Mouse (Mus musculus) testis, postnatal 14 days (tissue): Measurements from ENCODE around the gene Gas8.
A peak's percentile ranks its signal among the peaks of the same experiment; 100 is the strongest.
"Not testable (repeated sequence)": the region's sequence is repeated elsewhere in the genome, so short reads cannot be mapped to it uniquely, and the experiment has no call there.

Experiments used
- DNase-seq: peaks from one replicate; pipeline ENCODE4 v3.0.0; 2021; ENCODE audit warnings: low spot score

The Gas8 gene

DNA sequence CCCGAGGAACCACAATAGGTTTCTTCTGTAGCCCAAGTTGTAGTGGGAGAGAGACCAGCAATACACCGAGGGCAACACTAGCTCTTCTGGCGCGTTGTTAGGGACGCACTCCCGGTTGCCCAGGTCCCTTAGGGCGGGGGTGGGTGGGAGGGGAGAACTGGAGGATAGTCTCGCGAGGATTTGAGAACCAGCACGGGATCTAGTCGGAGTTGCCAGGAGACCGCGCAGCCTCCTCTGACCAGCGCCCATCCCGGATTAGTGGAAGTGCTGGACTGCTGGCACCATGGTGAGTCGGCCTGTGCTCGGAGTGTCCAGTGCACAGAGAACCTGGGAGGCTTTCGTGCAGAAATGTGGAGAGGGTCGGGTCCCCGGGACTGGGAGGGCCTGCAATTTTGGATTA is at the start of gene Gas8:
Gene Gas8, plus strand, starts transcription at position 168 of the 400 bp plus-strand sequence.
- DNase-seq = peak; percentile 87

DNA sequence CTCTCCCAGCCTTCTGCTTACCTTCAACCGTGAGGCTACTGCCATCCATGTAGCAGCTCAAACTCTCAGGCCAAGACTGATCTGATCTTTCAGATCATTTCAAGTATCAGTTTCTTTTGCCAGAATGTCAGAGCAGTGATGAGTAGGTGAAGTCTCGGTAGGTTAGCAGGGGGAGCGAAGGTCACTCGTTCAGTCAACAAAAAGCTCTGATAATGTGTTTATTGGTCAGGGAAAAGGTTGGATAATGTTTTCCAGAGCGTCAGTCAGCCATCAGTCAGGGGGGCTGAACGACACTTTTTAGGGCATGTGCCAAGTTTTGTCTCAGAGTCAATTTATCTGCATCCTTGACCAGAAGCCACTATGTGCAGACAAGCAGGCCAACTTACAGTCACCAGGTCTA is 45.6 kb upstream of the Gas8 start:
- not testable (repeated sequence) for DNase-seq

DNA sequence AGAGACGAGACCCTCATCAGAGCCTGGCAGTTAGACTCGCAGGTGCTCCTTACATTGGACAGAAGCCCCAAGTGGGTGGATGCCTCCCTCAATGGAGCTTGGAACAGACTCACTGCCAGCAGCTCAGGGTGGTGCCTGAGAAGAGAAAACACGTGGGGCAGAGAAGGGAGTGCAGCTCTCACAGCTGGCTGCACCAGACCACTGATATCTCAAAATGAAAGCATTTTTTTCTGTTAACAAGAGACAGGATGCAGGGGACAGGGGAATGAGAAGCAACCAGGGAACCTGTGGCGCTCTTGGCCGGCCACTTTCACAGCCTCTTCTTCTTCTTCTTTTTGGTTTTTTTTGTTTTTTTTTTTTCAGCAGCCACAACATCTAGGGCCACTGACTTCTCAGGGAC is 44.1 kb upstream of the Gas8 start:
- DNase-seq = not testable (repeated sequence)

DNA sequence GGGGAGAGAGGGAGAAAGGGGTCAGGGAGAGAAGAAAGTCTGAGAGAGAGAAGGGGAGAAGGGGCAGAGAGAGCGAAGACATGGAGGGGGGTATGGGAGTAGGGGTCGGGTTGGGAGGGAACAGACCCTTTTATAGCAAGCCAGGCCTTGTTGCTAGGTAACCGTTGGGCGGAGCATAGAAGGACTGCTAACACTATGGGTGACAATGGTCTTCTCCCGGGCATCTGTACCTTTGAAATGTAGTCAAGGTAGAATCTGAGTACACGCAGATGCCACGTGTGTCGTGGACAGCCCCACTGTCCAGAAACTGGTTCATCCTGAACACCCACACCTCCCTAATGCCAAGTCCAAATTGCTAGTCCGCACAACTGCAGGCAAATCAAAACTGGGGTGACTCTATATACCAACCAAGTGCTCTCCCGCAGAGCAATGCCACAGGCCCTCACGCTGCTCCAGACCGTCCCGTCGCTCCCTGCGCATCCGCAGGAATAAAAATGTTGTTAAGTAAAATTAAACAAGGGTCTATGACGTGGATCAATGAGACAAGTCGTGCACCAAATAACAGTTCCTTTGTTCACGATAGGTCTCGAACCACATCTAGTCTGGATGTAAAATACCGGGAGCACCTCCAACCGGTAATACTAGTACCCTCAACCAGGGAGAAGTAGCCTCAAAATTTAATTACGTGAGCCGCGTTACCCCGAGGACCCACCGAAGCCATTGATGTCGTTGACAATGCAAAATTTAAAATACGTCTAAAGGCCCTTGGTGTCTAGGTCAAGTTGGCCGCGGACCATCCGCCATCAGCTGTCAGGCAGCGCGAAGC is 41.5 kb upstream of the Gas8 start:
- no peak for DNase-seq

DNA sequence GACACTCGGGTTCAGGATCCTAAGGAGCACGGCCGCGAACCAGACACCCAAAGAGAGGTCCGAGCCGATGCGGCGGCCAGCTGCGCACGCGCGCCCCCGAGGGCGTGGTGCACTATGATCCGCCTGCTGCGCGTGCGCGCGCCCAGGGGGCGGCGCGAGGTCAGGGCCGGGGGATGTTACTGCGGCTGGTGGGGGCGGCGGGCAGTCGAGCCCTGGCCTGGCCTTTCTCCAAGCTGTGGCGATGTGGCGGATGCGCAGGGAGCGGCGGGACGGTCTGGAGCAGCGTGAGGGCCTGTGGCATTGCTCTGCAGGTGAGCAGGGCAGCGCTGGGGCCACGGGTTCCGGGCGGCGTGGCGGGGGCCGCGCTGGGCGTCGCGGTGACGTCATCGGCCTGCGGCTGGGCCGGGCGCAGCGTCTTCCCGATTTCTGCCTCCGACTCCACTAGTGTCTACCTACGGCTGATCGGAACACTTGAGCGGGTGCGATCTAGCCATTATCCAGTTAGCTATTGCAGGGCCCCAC is 40.8 kb upstream of the Gas8 start, which contains the start of gene Afg3l1:
Gene Afg3l1, plus strand, starts transcription at position 167 of the 522 bp plus-strand sequence.
- peak; percentile 91 for DNase-seq

DNA sequence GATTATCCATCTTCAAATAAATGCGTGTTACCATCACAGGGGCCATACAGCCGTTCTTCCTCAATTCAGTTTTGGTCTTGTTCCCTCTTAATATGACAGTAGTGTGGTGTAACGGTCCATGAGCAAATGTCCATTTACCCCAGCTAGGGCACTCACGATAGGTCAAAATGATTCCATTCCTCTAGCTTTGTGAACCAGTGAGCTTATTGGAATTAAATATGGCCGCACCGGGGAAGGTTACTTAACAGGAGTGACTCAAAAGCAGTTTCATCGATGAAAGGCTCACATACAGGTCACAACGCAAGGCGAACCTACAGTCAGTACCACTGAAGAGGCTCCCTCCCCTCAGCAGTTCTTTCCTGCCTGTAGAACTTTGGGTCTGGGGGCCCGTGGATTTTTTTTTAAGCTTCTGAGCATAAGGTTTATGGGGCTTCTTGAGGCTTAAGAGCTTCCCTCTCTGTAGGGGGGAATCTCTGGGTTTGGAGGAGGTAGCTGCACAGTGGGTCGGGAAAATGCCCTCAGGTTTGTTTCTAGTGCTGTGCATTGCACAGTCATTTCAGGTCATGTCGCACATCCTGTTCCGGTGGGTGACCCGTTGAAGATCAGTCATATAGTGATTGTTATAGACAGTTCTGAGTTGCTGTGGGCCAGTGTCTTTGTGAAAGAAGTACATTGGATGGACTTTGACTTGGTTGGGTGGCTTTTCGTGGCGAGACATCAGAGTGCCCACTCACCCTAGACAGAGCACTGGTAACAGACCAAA is 40.0 kb upstream of the Gas8 start:
- DNase-seq = no peak

DNA sequence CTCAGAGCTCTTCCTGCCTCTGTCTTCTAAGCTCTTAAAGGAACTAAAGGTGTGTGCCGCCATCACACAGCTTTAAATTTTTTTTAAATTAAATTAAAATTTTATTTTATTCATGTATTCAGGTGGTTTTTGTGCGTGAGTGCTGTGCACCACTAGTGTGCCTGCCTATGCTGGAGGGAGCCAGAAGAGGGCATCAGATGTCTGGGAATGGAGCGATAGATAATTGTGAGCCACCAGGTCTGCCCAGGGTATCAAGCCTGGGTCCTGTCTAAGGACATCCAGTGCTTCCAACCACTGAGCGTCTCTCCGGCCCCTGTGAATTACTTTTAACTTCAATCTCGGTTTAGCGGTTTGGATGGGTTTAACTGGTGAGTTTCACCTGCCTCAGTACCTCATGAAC is 36.0 kb upstream of the Gas8 start:
- DNase-seq = no peak

DNA sequence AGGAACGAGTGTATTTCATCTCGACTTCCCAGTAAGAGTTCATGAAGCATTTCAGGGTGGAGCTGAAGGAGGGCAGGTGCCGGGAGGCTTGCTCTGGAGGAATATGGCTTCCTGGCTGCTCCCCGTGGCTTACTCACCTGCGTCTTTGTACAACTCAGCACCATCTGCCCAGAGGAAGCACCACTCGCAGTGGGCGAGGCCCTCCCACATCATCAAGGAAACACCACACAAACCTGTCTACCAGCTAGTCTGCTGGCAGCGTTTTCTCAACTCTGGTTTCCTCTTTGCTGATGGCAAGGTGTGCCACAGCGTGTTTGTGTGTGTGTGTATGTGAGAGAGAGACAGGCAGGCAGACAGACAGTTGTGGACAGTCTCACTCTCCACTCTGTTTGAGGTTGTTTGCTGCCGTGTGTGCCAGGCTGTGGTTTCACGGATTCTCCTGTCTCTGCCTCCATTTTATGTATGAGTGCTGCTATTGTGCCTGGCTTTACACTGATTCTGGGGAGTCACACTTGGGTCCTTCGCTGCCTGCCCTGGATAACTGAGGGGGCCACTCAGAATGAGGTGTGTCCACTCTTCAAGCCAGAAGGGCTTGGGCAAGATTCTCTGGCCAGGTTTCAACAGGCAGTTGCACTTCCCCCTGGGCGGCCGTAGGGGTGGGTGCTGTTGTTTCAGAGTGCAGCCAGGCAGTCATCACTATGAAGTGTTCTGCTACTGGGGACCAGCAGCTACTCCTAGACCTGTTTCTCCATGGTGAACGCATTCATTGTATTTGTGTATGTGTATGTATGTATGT is 27.2 kb upstream of the Gas8 start:
- no peak for DNase-seq

DNA sequence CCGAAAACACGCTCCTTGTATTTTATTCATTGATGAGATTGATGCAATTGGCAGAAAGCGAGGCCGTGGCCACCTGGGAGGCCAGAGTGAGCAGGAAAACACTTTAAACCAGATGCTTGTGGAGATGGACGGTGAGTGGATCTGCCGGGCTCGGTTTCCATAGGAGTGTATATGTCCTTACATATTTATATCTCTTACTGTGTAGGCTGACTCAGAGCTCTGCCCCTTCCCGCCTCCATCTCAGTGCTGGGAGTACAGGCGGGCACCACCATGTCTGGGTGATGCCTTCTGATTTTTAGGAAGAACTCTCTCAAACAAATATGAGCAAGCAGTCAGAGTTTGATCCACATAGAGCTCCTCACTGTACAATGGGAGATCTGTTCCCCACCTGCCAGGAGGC is 25.7 kb upstream of the Gas8 start:
- no peak for DNase-seq

DNA sequence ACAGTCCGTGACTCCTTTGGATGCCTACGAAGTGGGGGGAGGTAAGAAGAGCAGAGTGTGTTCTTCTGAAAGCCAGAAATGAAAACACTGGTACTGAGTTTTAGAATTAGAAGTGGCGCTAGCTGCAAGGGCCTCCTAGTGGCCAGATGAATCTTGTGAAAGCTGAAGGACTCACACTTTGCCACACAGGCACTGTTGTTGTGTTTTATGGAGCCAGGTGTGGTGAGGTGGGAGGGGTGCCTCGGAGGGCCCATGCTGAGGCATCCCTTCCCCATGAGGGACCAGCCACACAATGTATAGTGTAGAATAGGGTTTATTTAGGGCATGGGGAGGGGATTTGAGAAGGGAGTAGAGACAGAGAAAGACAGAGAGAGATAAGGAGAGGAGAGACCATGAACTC is 20.9 kb upstream of the Gas8 start:
- no peak for DNase-seq

DNA sequence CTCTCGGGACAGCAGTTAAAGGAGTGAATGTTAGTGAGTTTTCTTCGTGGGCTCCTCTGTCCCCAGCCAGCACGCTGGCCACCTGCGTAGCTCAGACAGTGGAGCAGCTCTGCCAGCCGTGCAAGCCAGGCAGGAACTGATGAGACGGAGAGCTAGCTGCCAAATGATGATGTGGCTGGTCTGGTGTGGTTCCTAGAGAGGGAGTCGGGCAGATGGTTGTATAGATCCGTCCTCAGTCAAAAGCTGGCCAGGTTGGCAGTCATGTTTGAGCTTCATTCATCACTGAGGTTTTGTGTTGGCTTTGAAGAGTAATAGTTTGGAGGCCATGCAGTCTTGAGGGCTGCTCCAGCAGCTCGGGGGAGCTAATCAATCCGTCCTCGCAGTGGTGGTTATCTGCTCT is 19.7 kb upstream of the Gas8 start:
- no peak for DNase-seq

DNA sequence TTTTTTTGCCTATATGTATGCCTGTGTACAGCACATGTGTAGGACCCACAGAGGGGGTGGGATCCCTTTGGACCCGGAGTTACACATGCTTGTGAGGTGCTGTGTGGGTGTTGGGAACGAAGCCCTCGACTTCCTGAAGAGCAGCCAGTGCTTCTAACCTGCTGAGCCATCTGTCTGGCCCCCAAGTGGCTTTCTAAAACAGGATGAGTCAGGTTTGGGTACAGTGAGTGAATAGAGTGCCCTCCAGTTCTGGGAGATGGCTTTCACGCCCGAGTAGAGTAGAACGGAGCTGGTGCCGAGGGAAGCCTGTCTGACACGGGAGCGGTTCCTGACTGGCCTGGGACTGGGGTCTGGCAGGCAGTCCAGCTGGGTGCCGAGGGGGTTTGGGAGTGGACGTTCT is 19.1 kb upstream of the Gas8 start:
- no peak for DNase-seq

DNA sequence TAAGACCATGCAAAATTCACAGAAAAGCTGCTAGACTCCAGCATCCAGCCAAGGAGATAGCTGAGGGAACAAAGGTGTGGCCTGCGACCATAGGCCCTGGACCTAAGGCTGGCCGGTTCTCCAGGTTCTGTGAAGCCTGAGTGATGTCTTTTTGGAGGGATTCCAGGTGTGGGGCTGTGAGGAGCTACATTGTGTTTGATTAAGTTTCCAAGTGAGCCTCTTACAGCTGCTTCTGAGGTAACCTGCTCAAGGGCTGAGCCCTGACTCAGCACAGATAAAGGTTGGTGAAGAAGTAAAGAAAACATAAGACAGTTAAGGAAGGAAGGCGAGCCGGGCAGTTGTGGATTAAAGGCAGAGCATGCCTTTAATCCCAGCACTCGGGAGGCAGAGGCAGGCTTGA is 16.4 kb upstream of the Gas8 start:
- DNase-seq = peak; percentile 32

DNA sequence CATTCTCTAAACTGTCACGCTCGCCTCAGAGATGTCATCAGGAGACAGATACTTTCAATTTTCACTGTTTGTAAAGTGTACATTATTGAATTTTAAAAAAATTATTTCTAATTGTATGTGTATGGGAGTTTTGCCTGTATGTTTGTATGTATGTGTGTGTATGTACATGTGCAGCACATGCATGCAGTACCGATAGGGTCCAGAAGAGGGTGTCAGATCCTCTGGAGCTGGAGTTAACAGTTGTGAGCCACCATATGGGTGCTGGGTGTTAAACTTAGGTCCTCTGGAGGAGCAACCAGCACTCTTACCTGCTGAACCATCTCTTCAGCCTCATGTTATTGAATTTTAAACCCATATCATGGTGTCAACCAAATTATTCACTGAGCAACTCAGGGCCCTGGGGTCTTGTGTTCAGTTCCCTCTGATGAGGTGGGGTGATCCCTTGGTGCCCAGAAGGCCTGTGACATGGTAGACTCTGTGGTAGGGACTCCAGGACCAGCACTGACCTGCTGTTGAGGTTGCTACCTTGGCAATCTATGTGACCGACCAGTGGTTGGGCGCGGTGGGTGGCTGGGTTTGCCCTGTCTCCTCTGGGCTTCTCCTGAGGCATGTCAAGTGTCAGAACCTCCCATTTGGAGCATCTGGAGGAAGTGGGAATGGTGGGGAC is 14.7 kb upstream of the Gas8 start:
- no peak for DNase-seq

DNA sequence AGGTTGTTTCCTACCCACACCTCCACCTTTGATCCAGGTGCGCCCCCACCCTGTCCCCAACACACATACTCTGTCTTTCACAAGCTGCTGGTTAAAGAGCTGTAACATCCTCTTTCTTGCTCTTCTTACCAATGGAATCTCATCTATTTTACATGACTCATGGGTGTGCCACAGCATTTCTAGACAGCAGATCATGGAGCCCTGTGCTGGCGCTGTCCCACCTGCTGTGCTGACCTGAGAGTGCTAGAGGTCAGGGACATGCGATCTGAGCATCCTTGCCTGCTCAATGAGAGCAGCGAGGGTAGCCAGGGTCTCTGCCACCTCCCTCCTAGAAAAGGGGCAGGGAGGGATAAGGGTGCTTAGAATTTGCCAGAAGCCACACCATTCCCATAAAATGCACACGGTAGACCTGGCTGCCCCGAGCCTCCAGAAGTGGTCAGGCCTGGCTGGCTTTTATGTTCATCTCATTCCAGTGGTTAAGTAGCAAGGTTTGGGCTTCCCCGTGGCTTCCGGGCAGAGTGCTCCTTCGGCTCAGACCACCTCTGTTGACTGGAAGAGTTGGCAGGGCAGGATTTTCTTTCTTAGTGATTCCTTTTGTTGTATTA is 13.9 kb upstream of the Gas8 start:
- DNase-seq = no peak

DNA sequence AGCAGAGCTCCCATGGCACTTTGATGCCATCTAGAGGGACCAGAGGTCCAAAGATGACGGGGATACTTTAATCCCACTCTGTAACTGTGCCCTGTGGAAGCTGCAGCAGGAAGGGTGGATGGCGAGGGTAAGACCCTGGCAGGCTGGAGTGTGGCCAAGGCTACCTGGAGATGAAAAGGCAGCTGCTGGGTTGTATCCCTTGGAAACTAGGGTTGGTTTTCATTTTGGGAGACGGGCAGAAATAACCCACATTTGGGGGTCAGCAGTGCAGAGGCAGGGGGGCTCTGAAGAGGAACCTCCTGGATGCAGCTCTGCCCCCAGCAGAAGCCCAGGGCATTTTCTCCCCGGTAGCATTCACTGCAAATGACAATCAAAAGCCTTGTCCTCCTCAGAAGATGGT is 13.4 kb upstream of the Gas8 start:
- no peak for DNase-seq

DNA sequence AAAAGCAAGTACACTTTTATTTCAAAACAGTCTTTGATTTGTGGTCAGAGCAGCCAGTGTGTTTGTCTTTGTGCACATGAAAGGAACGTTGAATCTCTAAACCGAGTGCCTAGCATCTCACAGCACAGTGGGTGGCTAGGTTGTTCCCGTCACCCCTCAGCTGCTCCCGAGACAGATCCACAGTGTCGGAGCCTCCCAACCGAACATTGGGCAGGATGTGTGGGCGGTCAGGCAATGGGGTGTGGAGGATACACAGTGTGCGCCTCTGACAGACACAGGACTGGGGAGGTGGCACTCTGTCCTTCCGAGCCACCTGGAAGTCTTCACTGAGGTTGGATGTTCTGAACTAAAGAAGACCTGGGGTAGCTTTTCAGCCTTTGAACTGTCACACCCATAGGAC is 12.9 kb upstream of the Gas8 start:
- DNase-seq = no peak

DNA sequence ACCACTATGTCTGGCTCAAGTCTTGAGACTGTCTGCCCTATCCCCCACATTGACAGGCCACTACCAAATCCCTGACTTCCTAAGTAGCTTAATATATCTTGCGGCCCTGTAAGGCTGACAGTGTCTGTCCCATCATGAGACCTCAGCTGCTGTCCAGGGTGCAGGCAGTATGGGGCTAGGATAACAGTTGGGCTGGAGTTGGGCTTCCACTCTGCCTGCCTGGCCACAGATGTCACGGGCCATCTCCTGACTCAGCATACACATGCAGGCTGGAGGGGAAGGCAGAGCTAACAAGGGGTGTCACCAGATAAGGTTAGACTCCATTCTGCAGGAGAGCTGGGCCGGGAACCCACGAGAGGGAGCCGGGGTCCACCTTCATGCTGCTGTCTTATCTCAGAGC is 11.5 kb upstream of the Gas8 start:
- DNase-seq = no peak

DNA sequence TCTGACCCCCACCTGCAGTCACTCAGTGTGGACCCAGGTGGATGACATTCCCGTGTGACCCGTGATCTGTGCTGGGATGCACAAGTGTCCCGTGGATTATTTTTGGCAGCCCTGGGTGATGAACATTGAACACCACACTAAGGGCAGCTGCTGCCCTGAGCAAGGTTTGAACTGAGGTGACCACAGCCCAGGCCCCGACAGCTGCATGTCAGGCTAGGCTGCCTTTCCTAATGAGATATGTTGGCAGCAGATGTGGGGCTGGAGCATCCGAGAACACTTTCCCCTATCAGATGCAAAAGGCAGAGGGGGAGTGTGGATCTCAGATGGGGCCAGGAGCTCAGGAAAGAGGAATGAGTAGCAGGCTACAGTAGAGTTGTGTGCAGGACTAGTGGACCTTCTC is 7.8 kb upstream of the Gas8 start:
- DNase-seq = no peak

DNA sequence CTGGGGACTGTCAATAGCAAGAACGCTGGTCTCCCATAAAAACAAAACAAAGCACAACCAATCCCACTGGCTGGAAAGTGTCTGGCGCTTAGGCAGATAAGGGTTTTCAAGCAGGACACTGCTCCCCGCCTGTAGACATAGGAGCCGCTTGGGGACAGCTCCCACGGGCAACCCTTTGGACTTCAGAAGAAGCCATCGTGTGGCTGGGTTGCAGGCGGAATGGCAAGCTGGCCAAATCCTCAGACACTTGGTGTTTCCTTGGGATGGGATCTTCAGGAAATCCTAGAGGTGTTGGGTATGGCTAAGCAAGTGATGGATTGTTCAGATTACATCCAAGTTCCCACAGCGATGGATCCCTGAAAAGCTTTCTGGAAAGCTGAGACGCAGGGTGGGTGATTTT is 4.5 kb upstream of the Gas8 start:
- no peak for DNase-seq

DNA sequence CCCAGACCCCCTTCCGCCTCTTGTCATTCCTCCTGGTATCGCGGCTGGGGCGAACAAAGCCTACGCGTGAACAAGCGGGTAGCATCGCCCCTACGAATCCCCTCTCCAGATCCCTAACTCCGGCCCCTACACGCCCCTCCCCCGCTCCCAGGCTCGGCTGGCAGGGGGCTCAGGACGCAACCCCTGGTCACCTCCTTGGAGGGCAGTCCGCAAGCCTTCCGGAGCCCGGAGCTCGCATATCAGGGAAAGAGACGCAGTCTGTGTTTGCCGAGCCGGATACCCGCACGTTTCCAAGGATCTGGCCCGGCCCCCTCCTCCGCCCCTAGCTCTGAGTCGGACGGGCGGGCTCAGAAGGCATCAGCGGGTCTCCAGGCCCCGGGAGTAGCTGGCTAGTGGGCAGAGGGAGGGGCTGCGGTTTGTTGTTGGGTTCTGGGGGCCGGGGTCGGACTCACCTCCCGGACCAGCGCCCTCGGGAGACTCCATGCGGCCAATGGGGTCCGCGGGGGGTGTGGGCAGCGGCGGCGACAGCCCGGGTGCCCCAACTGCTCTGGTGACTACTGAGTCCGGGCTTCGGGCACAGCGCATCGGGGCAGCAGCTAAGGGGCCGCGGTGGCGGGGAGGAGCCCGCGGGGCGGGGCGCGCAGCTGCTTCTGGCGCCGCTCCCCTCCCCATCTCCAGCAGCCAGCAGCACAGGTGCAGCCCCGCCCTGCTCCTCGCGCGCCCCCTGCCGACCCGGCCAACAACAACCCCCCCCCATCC is 3.7 kb upstream of the Gas8 start, which contains the start of gene Dbndd1:
Gene Dbndd1, minus strand, starts transcription at position 683 of the 759 bp plus-strand sequence.
- peak; percentile 31 for DNase-seq
